Mouse (Mus musculus) activated CD4-positive, CD25-positive, alpha-beta regulatory T cell, adult 4 months (primary cell): ENCODE measurements around the gene Fermt1. TPM values are rescaled to one million over a fixed set of nuclear protein-coding genes. Genes with fewer than 3 reads are reported as not detected.

ENCODE experiments used
- ATAC-seq: one replicate; pipeline ENCODE4 v1.8.0; 2017
- polyA plus RNA-seq, 2 experiments: library from polyadenylated mRNA; unstranded; fragments of 100-300 nt; shearing (Covaris generic); gene quantifications; one replicate each; pipeline ENCODE4 v1.2.1; 2017

Fermt1 gene
- polyA plus RNA-seq, result not detected

DNA sequence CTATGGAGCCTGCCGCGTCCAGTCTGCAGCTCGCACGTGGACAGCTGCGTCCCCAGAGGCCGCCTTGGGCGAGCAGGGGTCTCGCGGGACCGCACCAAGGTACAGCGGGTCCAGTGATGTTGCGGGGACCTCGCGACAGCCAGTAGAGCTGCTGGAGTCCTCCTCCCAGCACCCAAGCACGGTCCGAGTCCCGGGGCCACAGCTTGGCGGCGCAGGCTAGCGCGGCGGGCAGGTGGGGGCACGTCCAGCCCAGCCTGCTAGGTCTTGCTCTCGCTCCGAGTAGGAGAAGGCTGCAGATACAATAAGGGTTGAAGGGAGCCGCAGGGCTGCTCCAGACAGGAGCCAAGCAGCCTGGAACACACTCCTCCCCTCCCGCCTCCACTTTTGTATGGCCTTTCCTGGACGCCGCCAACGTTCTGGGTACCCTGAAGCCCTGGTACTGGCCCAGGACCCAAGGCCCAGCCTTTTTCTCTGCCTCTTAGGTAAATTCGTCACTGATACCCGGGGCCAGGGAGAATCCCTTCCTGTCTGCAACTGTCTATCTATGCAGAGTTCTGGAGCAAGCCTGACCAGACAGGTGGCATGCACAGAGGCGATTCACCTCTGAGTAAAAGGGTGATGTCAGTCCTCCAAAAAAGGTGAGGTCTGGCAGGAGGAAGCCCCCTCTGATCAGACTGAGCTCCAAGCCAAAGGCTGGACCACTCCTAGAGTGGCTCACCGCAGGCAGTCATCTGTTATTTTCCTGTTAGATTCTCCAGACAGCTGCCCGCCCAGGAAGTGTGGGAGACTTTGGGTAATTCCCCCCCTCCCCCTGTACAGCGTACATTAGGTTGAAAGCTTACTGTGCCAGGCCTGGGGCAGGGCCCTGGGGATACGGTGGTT lies at the start of gene Fermt1:
Fermt1 (minus strand) TSS at position 581 of the 882 bp plus-strand sequence.
- ATAC-seq, result no peak

DNA sequence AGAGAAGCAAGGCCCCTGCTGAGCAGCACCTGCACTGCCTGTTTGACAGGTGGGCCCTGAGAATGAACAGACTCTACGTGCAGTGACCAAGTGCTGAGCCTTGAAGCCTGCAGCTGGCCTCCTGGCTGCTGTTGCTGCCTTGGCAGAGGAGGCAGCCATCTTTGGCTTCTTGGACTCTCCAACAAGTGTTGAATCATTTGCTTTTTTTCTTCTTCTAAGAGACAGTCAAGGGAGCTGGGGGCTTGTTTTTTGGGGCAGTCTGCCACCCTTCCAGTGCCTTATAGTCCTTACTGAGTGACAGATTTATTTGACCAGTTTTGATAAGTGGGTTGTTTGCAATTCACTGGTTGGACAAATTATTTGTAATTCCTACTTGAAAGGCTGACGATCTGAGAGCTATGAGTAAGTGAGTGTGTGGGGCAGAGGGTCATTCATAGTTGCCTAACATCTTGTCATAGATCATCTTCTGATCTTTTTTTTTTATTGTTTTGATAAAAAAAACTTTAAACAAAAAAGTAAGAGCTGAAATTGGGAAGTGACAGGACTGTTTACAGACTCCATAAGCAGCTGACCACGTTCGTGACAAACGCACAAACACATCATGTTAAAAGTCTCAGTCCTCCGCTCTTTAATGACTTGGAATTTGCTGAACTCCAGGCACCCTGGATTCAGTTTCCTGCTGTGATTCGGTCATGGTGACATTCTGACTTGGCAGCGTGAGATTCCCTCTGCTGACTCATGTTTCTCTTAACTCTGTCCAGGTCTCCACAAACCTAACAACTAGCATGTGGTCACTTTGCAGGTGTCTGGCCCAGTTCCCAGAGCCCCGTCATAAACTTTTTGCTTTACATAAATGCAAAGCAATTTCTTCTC lies 47.2 kb upstream of the Fermt1 start:
- no peak for ATAC-seq

DNA sequence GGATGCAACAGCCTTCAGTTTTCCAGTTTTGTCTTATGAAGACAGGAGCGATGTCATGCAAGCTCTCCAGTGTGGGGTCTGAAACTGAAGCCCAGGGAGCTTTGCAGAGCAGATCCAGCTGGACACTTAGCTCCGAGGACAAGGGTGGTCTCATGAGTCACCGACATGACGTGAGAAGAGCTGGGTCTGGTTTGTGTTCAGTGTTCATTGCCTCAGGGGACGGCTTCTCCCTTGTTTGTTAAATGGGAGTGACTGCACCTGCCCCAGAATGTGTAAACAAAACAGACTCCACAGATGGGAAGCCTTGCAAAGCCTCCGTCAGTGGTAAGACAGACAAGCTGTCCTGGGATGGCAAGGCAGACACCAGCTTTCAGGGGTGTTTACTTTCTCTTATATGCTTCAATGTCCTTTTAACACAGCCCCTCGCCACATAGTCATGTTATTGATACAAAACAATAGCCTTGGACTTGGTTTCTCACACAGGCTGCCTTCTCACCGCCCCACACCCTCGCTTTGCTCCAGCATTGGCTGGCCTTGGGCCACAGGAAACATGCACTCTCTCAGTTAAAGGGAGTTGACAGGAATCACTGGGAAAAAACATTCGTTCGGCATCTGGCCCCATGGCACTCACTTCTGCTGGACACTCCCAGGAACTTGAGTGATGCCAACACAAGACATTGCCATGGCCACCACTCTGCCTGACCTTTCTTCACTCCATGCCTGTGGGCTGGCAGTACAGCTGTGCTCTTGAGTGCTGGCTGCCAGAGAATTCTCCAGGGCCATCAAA lies 44.3 kb upstream of the Fermt1 start:
- ATAC-seq, result no peak

DNA sequence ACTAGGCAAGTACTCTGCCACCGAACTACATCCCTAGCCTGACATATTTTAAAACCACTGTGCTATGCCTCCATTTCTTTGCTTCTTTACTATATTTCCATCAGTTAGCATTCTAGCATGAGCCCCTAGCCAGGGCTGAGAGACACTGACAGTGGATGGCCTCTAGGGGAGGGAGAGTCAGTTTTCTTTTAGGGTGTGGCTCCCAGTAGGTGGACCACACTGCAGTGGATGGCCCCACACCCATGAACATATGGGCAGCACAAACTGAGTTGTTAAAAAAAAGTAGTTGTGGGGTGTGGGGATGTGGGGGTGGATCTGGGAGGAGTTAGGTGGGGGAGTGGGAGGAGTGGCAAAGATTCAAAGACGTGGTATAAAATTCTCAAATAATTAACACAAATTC lies 27.6 kb upstream of the Fermt1 start:
- no peak for ATAC-seq

DNA sequence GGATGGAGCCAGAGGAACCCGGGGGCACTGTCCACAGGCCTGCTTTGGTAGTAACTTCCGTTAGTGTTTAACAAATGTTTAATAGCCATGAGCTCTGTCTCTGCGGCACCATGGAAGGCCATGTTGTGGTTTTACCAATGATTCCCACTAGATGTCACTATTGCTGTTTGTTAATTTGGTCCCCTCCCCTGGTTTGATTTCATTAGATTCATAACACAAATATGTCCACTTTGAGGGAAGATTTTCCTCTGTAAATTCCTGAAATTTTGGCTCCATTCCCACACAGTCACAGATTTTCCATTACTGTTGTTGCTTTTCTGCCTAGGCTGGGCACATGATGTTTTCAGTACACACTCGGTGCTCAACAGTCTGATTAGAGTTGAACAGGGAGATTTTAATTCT lies 25.1 kb upstream of the Fermt1 start:
- ATAC-seq, result no peak

DNA sequence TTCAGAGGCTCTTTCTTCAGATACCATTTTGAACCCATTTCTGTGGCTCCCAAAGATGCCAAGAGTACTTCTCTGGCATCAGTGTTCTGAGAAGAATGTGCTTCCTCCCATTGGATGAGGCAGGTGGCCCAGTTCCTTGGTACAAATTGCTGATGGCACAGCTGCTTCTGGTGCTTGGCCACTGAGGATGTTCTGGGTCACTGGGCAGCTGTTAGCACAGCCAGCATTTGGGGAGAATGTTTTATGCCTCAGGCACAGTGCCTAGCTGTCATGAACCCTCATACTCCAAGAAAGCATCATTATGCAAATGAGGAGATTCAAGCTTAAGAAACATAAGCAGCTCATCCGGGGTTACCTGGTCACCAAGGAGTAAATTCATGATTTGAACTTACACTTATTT lies 12.1 kb upstream of the Fermt1 start:
- no peak for ATAC-seq

DNA sequence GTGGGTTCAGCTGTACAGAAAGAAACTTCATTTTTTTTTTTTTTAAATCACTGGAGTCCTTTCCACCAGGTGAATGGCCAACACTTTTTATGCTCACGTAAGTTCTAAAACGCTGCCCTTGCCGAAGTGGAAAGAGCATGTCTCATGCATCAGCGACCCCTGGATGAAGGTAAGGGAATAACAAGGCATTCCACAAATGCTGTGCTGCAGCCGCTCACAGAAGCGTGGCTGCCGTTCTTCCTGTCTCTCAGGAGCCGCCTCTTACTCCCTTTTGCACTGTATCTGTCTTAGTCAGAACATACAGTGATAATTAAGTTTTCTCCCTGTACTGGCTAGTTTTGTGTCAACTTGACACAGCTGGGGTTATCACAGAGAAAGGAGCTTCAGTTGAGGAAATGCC lies 6.5 kb upstream of the Fermt1 start:
- ATAC-seq, result no peak

DNA sequence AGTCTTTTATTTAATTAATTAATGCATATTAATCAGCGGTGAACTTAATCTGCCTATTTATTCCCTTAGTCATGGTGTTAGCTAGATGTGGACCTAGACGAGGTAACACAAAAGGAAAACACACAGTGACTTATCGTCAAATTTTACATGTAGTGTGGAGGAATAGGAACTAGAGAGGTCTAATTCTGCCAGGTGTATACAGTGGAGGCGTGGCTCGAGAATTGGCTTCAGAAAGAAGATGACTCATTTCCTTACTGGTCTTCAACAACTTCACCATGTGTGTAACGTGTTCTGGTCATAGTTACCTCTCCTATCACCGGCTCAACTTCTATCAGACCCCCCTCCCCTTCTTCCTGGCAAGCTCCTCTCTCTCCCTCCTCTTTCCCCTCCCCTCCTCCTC lies 2.5 kb upstream of the Fermt1 start:
- no peak for ATAC-seq

DNA sequence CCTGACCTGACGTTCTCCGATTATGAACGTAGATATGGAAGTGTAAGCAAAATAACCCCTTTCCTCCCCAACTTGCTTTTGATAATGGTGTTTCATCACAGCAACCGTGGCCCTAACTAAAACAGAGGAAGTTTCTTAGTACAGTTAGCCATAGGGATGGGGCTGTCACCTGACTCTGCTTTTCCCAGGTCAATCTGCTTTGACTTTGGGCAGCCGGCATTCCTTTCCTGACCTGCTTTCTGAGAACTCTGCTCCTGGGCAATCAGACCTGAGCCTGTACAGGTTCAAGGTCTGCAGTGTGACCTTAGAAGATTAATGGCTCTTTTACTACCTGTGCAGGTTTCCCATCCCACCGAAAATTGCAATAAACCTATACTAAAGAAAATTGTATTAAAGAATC lies 1.3 kb upstream of the Fermt1 start:
- ATAC-seq, result no peak

DNA sequence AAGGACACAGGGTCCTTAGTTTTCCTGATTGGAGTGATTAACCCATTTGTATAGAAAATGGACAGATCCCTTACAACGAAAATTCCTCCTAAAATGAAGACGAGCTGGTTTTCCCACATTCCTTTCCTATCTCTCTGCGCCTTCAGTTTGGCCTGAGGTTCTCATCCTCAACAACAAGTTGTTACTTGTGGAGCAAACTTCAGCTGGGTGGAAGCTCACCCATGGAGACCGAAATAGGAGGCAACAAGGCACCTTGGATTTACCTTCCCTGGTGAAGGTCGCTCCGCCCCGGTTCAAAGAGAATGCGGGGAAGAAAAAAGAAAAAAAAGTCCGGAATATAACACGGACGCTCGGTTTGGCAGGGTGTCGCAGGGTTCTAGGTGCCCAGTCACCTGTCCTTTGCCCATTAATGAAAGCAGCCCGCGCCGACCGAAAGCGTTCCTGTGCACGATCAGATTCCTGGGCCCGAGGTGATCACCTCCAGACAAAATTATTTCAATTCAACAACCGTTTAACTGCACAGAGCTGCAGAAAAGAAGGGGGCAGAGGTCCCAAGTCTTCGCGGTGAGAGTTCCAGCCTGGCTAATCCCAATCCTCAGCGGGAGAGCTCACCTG lies 888 bp downstream of the Fermt1 start:
- ATAC-seq, result no peak

DNA sequence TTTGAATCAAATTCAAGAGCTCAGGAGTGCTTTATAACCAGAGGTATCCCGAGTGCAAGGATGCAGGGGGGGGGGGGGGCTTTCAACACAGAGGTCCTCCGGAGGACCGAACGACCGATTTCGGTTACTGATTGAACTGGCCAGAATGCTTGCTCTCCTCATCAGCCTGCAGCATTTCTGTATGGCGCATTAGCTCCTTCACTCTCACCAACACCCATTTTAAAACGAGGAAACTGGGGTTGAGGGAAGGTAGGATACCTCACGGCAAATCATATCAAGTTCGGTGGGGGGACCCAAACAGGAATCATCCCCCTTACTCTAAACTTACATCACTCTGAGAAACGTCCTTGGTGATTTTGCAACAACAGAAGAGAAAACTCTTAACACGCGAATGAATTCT lies 1.7 kb downstream of the Fermt1 start:
- ATAC-seq, result no peak

DNA sequence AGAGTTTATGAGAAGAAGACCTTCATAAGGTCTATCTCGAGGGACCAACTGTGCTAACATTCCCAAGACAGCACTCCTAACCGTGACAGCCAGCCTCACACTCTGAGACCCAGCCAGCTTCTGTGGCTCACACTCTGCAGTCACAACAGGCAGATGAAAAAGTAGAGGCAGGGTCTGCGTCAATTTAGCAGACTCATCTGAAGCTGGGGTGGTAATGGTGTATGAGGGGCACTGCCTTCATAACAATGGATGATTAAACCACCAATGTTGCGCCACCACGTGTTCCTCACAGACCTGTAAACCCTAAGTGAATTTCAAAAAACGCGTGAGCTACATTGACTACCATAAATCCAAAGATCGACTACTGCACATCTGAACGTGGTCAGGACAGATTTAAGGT lies 2.1 kb downstream of the Fermt1 start:
- ATAC-seq, result no peak

DNA sequence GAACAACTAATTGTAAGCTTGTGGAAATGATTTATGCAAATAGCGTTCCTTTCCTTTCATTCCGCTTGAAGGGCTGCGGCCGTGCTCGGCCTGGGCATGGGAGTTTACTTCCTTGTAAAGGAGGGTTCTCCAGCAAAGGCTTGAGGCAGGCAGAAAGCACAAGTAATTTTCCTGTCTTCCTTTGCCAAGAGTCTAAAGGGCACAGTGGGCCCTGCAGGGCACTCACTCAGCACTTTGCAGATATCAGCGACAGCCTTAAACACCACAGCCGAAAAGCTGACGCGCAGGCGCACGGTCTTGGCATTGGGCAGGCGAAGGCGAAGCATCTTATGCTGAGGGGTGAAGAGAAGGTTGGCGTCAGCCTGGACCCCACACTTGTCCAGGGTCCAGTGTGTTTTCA lies 6.7 kb downstream of the Fermt1 start:
- no peak for ATAC-seq

DNA sequence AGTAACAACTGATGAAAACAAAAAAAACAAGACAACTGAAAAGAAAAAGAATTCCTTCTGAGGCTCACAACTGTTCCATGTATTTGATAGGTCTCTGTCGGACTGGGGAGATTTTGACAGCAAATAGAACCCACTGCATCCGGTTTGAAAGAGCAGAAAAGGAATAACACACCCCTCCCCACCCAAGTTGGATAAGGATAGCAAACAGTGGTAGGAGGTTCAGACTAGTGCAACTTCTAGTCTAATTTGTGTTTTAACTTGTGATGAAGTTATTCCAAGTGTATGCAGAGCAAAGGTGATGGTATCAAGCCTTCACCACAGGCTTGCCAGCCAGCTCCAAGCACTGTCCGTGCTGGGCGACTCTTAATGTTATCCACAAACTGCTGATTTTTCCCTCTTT lies 9.5 kb downstream of the Fermt1 start:
- no peak for ATAC-seq

DNA sequence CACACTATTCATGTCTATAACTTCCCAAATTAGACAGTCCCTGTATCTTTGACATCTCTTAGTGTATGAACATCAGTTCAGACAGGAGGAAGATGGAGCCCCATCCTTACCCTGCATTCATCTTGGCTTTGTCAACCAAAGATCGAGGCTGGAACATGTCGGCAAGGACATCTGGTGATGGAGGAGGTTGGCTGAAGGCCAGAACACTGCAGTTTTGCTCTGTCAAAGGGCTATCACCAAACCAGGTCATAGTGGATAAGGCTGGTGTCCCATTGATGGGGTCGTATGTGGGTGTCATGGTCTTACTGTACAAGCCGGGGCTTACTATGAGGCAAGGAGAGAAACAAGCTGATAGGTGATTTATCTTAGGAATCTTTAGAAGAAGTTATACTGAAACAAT lies 11.0 kb downstream of the Fermt1 start:
- ATAC-seq, result no peak

DNA sequence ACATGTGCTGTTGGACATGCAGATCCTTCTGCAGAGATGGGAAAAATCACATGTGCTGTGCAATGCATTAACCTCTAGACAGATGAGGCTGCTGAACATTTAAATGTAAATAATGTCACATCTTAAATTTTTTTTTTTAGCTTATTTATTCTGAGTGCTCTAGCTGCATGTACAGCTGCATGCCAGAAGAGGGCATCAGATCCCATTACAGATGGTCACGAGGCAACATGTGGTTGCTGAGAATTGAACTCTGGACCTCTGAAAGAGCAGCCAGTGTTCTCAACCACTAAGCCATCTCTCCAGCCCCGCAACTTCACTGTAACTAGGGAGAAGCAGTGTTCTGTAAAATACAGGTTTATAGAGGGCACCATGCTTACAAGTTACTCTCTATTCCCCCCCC lies 11.6 kb downstream of the Fermt1 start:
- ATAC-seq, result no peak

DNA sequence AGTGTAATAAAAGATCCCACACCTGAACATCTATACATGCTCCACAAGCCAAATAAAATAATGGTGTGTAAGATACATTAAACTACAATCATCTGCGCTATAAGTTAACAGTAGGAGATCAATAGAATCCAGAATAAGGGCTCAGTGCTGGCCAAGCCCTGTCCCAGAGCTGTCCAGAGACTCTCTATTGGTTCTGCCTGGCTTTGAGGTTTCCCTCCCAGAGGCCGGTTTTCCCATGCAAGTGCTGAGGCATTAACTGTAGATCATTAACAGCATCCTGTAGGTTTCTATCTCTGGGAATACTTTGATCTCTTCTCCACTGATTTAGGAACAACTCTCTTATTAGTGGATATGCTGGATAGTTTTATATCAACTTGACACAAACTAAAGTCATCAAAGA lies 16.7 kb downstream of the Fermt1 start:
- ATAC-seq, result no peak

DNA sequence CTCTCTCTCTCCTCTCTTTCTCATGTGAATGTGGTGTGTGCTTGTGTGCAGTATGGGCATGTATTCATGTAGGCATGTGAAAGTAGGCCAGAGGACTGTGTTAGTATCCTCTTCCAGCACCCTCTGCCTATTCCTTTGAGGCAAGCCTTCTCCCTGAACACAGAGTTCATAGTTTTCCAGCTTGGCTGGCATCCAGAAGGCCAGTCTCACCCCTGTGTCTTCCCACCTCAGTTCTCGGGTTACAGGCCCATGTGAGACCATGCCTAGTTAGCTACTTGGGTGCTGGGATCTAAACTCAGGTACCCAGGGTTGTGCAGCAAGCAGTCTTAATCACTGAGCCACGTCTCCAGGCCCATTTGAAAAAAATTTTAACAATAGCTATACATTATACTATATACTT lies 17.8 kb downstream of the Fermt1 start:
- no peak for ATAC-seq

DNA sequence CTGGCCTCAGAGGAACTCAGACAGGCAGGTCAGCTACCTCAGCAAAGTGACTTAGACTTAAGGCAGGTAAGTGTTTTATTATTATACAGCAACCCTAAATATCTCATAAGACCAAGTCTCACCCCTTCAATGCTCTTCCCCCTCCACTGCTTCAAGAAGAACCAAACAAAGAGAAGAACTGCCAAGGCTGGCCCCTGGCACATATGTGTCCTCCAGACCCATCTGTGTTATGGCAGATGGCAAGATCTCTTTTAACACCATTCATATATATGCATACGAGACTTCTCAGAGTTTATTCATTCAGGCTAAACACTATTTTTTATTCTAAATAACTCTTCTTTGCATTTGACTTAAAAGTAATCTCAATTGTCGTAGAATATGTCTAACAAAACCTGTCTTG lies 18.4 kb downstream of the Fermt1 start:
- no peak for ATAC-seq

DNA sequence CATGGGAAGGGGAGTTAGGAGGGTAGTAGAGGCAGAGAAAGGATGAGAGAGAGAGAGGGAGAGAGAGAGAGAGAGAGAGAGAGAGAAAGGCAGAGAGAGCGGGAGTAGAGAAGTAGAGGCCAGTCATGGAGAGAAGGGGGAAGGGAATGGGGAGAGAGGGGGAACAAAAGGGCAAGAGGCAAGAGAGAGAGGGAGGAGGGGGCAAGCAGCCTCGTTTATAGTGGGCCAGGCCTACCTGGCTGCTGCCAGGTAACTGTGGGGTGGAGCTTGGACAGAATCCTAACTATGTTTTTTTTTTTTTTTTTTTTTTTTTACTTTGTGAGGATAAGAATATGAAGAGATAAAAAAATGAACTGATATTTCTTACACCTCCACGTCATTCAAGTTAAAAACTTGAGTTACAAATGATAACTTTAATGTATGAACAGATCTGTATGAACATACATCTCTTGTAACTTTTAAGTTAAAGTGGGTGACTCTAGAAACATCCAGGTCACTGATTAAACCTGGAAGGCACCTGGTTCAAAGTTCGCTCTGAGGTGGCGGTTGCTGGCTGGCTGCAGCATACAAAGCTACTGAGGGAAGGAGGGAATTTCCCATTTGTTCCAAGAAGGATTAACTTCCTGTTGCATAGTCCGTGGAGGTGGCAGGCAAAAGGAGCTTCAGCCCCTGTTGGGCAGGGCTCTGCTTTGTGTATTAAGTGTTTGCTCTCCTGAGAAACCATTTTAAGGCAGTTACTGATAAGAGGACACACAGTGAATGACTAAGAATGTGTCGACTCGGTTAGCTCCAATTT lies 22.2 kb downstream of the Fermt1 start:
- ATAC-seq, result no peak

DNA sequence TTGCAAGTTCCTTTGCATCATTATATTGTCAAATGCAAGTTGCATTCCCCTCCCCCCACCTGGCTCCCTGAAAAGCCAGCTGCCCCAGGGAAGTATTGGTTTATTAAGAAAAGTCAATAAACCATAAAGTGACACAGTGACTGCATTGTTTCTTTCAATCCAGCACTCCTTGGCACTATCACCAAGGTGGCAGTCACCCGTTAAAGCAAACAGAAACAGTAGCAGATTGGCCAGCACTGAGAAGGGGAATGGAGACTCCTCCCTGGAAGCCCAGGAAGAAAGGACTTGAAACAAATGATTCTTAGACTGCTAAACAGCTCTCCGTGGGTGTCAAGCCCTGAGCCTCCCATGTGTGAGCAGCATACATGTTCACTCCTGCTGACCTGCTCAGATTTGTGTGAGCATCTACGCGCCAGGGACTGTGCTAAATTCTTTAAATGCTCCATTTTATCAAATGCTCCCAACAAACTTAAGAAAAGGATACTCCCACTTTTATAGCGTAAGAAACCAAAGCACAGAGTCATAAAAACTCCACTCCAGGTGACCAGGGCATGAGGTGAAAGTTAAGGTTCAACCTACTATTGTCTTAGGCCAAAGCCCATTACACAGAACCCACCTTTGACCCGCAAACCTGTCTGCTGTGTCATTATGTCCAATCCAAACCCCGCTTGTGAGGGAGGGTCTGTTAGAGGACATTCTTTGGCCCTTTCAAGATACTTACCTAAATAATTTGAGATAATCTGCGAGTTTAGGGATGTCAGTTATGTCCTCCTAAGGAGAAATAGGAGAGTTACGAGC lies 23.4 kb downstream of the Fermt1 start:
- no peak for ATAC-seq
